Mouse (Mus musculus) limb, embryonic 10.5 days (tissue): ENCODE data around the gene Spef1. TPM values are rescaled to one million over a fixed set of nuclear protein-coding genes. Genes with fewer than 3 reads are reported as not detected.

Experiments
- DNase-seq: peaks from one replicate; pipeline ENCODE4 v3.0.0-alpha.2; 2017; ENCODE audit warnings: low spot score
- H3K27ac ChIP-seq: fragments of 300-500 bp; sonication (generic); 2 replicates; pipeline ENCODE4 v1.5.1; 2016; ENCODE audit warnings: mild to moderate bottlenecking
- H3K27me3 ChIP-seq: fragments of 300-500 bp; sonication (generic); 2 replicates; pipeline ENCODE4 v1.6.1; 2016; ENCODE audit warnings: low read depth, mild to moderate bottlenecking; ENCODE audit not compliant: poor library complexity, severe bottlenecking
- H3K36me3 ChIP-seq: fragments of 300-500 bp; sonication (generic); 2 replicates; pipeline ENCODE4 v1.6.1; 2016; ENCODE audit warnings: mild to moderate bottlenecking, moderate library complexity
- H3K4me1 ChIP-seq: fragments of 300-500 bp; sonication (generic); 2 replicates; pipeline ENCODE4 v1.6.1; 2016
- H3K4me3 ChIP-seq: fragments of 300-500 bp; sonication (generic); 2 replicates; pipeline ENCODE4 v1.5.1; 2016; ENCODE audit warnings: mild to moderate bottlenecking, moderate library complexity
- H3K9me3 ChIP-seq: fragments of 300-500 bp; sonication (generic); replicated peaks from 2 replicates; pipeline ENCODE4 v1.6.1; 2016; ENCODE audit warnings: mild to moderate bottlenecking
- WGBS: fragments of 180-500 bp; shearing (Covaris S2); methylation state at CpG from one replicate; pipeline ENCODE4 v1.1.7; 2016; 5-methylcytosine and 5-hydroxymethylcytosine counted together
- polyA plus RNA-seq: library from polyadenylated mRNA; unstranded; fragments of >200 nt; fragmentation: Nextera tagmentation; extraction: Ambion mirVana; gene quantifications from 2 replicates; pipeline ENCODE4 v1.2.1, GENCODE M21; 2016

Gene Spef1
- polyA plus RNA-seq, 1 experiment from 2014 or later, result 3.4 TPM

- H3K4me3 ChIP-seq, result no peak overlapping the region
- DNase-seq, result no peak
- 87% methylated on average over 5 of the region's 5 CpGs for WGBS
- no peak overlapping the region for H3K27ac ChIP-seq
- H3K36me3 ChIP-seq, result peaks cover 25% of the 10 kb centered on the region
- H3K9me3 ChIP-seq, result no peaks in the 10 kb centered on the region
- H3K4me1 ChIP-seq, result peaks cover 55% of the 10 kb centered on the region
- 0 out of 2 replicates have a peak, but pooled peaks cover 4% of the 10 kb centered on the region for H3K27me3 ChIP-seq
These were observed 57.2 kb downstream of the Spef1 start for GRCm38 (mm10) chr2:131129836-131130235.

- H3K27me3 ChIP-seq, result 0 out of 2 replicates have a peak, but pooled peaks cover 4% of the 10 kb centered on the region
- peaks cover 45% of the 10 kb centered on the region for H3K4me1 ChIP-seq
- H3K27ac ChIP-seq, result peak overlapping the region; percentile 97; the same call in 1 of the 2 replicates
- H3K4me3 ChIP-seq, result peak overlapping the region; percentile 78
- 86% methylated on average over 3 of the region's 3 CpGs for WGBS
- H3K9me3 ChIP-seq, result no peaks in the 10 kb centered on the region
- DNase-seq, result no peak
- peaks cover 15% of the 10 kb centered on the region; the same call in 1 of the 2 replicates for H3K36me3 ChIP-seq
These were observed 58.4 kb downstream of the Spef1 start for GRCm38 (mm10) chr2:131128636-131129157.

- H3K27ac ChIP-seq, result peak overlapping the region; percentile 97
- WGBS, result 78% methylated on average over 5 of the region's 5 CpGs
- peak overlapping the region; percentile 78 for H3K4me3 ChIP-seq
- H3K4me1 ChIP-seq, result peaks cover 45% of the 10 kb centered on the region
- H3K36me3 ChIP-seq, result peaks cover 15% of the 10 kb centered on the region; the same call in 1 of the 2 replicates
- 0 out of 2 replicates have a peak, but pooled peaks cover 4% of the 10 kb centered on the region for H3K27me3 ChIP-seq
- DNase-seq, result no peak
- no peaks in the 10 kb centered on the region for H3K9me3 ChIP-seq
These were observed 58.9 kb downstream of the Spef1 start for GRCm38 (mm10) chr2:131128211-131128610.

- Histone ChIP-seq H3K27me3 (0 out of 2 replicates have a peak, but pooled peaks cover 4% of the 10 kb centered on the region), H3K9me3 (no peaks in the 10 kb centered on the region), H3K36me3 (peaks cover 12% of the 10 kb centered on the region; the same call in 1 of the 2 replicates), H3K4me3 (peak within 1 kb of the TSS; percentile 78), H3K4me1 (peaks cover 45% of the 10 kb centered on the region), H3K27ac (peak within 1 kb of the TSS; percentile 97)
- WGBS, result under 1% methylated on average over 28 of the region's 28 CpGs
- peak; percentile 89 for DNase-seq
These were observed 59.8 kb downstream of the Spef1 start, which contains the start of gene Hspa12b for GRCm38 (mm10) chr2:131127161-131127730. Hspa12b (plus strand) TSS chr2:131127280.

GRCm38 (mm10) chr2:131125964-131126815 is 60.9 kb downstream of the Spef1 start:
- peaks cover 45% of the 10 kb centered on the region for H3K4me1 ChIP-seq
- peak; percentile 33 for DNase-seq
- H3K27ac ChIP-seq, result peak overlapping the region; percentile 97
- 40% methylated on average over 9 of the region's 9 CpGs for WGBS
- 0 out of 2 replicates have a peak, but pooled peaks cover 4% of the 10 kb centered on the region for H3K27me3 ChIP-seq
- H3K4me3 ChIP-seq, result peak overlapping the region; percentile 78
- peaks cover 4% of the 10 kb centered on the region; the same call in 1 of the 2 replicates for H3K36me3 ChIP-seq
- H3K9me3 ChIP-seq, result no peaks in the 10 kb centered on the region

GRCm38 (mm10) chr2:131125157-131125963 is 61.7 kb downstream of the Spef1 start:
- Histone ChIP-seq H3K4me1 (peaks cover 45% of the 10 kb centered on the region), H3K4me3 (no peak overlapping the region), H3K36me3 (no peaks in the 10 kb centered on the region), H3K27me3 (0 out of 2 replicates have a peak, but pooled peaks cover 4% of the 10 kb centered on the region), H3K27ac (peak overlapping the region; percentile 97), H3K9me3 (no peaks in the 10 kb centered on the region)
- 90% methylated on average over 9 of the region's 9 CpGs for WGBS
- no peak for DNase-seq

GRCm38 (mm10) chr2:131124166-131124565 is 62.9 kb downstream of the Spef1 start:
- H3K27me3 ChIP-seq, result 0 out of 2 replicates have a peak, but pooled peaks cover 4% of the 10 kb centered on the region
- DNase-seq, result no peak
- H3K9me3 ChIP-seq, result no peaks in the 10 kb centered on the region
- peak overlapping the region; percentile 25; the same call in 1 of the 2 replicates for H3K27ac ChIP-seq
- WGBS, result 81% methylated on average over 3 of the region's 3 CpGs
- H3K36me3 ChIP-seq, result no peaks in the 10 kb centered on the region
- no peak overlapping the region for H3K4me3 ChIP-seq
- peaks cover 42% of the 10 kb centered on the region for H3K4me1 ChIP-seq

Other genes with a start within 250 kb of the Spef1 start
- 7.1 and 10.1 TPM in 2 replicates for gene Gfra4, start 144.2 kb downstream of the Spef1 start, polyA plus RNA-seq
- gene Adam33, start 123.5 kb downstream of the Spef1 start, polyA plus RNA-seq, result 0.38 and 0.48 TPM in 2 replicates
- gene Siglec1, start 100.5 kb downstream of the Spef1 start, polyA plus RNA-seq, result 0.09 and 0.10 TPM in 2 replicates
- gene Hspa12b, start 60.0 kb downstream of the Spef1 start, polyA plus RNA-seq, result 14.8 and 19.7 TPM in 2 replicates
- gene Gm11037, start 53.8 kb downstream of the Spef1 start, polyA plus RNA-seq, result not detected in 2 replicates
- 87.5 and 97.4 TPM in 2 replicates for gene 1700037H04Rik, start 27.2 kb downstream of the Spef1 start, polyA plus RNA-seq
- gene Cenpb, start 7.2 kb downstream of the Spef1 start, polyA plus RNA-seq, result 7.7 and 8.9 TPM in 2 replicates
- 40.8 and 47.4 TPM in 2 replicates for gene Cdc25b, start 333 bp downstream of the Spef1 start, polyA plus RNA-seq
- gene Ap5s1, start 19.8 kb upstream of the Spef1 start, polyA plus RNA-seq, result 18.9 and 22.6 TPM in 2 replicates
- gene Mavs, start 46.8 kb upstream of the Spef1 start, polyA plus RNA-seq, result 20.4 and 21.5 TPM in 2 replicates
- gene Pank2, start 75.2 kb upstream of the Spef1 start, polyA plus RNA-seq, result 45.0 and 46.3 TPM in 2 replicates
- 8.1 and 9.7 TPM in 2 replicates for gene Rnf24, start 165.6 kb upstream of the Spef1 start, polyA plus RNA-seq